8 mouse cellular contexts compared by ENCODE assay signal in genomic region chr1:170612968-170613872, GRCm38 (mm10). TPM values are rescaled to one million over a fixed set of nuclear protein-coding genes. Genes with fewer than 3 reads are reported as not detected.
DNase-seq lines count a peak whose midpoint lies in the region; ATAC-seq and TF ChIP-seq lines count a peak whose summit lies in the region.

No protein-coding gene starts in this region.

- H3K4me2 ChIP-seq in midbrain, embryonic 15.5 days = no peak overlapping the region

- H3K36me3 ChIP-seq in thymus, adult 2 months (ENCODE audit: control insufficient read depth, insufficient read depth, low read length) = no peaks in the 10 kb centered on the region
- no peaks in the 10 kb centered on the region for H3K36me3 ChIP-seq in limb, embryonic 10.5 days
- no peaks in the 10 kb centered on the region for H3K36me3 ChIP-seq in midbrain, embryonic 15.5 days (replicated peaks)
- no peaks in the 10 kb centered on the region for H3K36me3 ChIP-seq in spleen, adult 2 months (ENCODE audit: control insufficient read depth, insufficient read depth, low read length)

- no peaks in the 10 kb centered on the region for H3K4me1 ChIP-seq in thymus, adult 2 months (replicated peaks; ENCODE audit: control insufficient read depth, insufficient read depth, low read length)
- H3K4me1 ChIP-seq in limb, embryonic 10.5 days = no peaks in the 10 kb centered on the region
- H3K4me1 ChIP-seq in midbrain, embryonic 15.5 days = no peaks in the 10 kb centered on the region
- no peaks in the 10 kb centered on the region for H3K4me1 ChIP-seq in spleen, adult 2 months (ENCODE audit: control insufficient read depth, insufficient read depth, insufficient read length)

- H3K27ac ChIP-seq in thymus, adult 2 months (ENCODE audit: control insufficient read depth, insufficient read depth, low read length) = no peak overlapping the region
- H3K27ac ChIP-seq in limb, embryonic 10.5 days = no peak overlapping the region
- H3K27ac ChIP-seq in midbrain, embryonic 15.5 days = no peak overlapping the region
- no peak overlapping the region for H3K27ac ChIP-seq in spleen, adult 2 months (ENCODE audit: insufficient read depth, low read length)

- TF ChIP-seq POLR2A in thymus, adult 2 months (IDR thresholded peaks at IDR 0.05; ENCODE audit: control insufficient read depth, extremely low read depth, insufficient read depth, low read length, poor library complexity) = no peak
- TF ChIP-seq POLR2A in spleen, adult 2 months (IDR thresholded peaks at IDR 0.05; ENCODE audit: low read depth, low read length) = no peak

- H3K9me3 ChIP-seq in limb, embryonic 10.5 days (replicated peaks) = no peaks in the 10 kb centered on the region
- no peaks in the 10 kb centered on the region for H3K9me3 ChIP-seq in midbrain, embryonic 15.5 days

- WGBS in thymus, adult 2 months = 69% methylated on average over 18 of the region's 18 CpGs
- 63% methylated on average over 18 of the region's 18 CpGs for WGBS in limb, embryonic 10.5 days
- 55% methylated on average over 18 of the region's 18 CpGs for whole genome bisulfite sequencing in midbrain, embryonic 15.5 days
- WGBS in spleen, adult 2 months = 62% methylated on average over 18 of the region's 18 CpGs

- no peaks in the 10 kb centered on the region for H3K27me3 ChIP-seq in thymus, adult 2 months (ENCODE audit: control insufficient read depth, insufficient read depth, low read length)
- H3K27me3 ChIP-seq in limb, embryonic 10.5 days (ENCODE audit: low read depth, poor library complexity, severe bottlenecking) = no peaks in the 10 kb centered on the region
- no peaks in the 10 kb centered on the region for H3K27me3 ChIP-seq in midbrain, embryonic 15.5 days (replicated peaks)
- H3K27me3 ChIP-seq in spleen, adult 2 months (ENCODE audit: control insufficient read depth, insufficient read depth, low read length) = no peaks in the 10 kb centered on the region

- peak; percentile 27 for DNase-seq in thymus, adult 2 months
- no peak for DNase-seq in thymus, adult 18-20 months
- DNase-seq in embryo, embryonic 9.5 days (ENCODE audit: extremely low spot score) = peak; percentile 74
- peak; percentile 43 to 77 for DNase-seq in kidney, adult 8-10 months
- peak; percentile 72 for DNase-seq in limb, embryonic 10.5 days (ENCODE audit: low spot score)
- peak in 1 of 2 experiments; percentile 13 for DNase-seq in spleen, adult 2 months (ENCODE audit: low read depth in 1 of 2, low spot score in 2 of 2)

- no peak overlapping the region for H3K9ac ChIP-seq in midbrain, embryonic 15.5 days

- no peak overlapping the region for H3K4me3 ChIP-seq in thymus, adult 2 months (ENCODE audit: control insufficient read depth, insufficient read depth, low read length)
- no peak overlapping the region for H3K4me3 ChIP-seq in limb, embryonic 10.5 days
- H3K4me3 ChIP-seq in midbrain, embryonic 15.5 days = no peak overlapping the region
- H3K4me3 ChIP-seq in spleen, adult 2 months (ENCODE audit: extremely low read depth, insufficient read depth, insufficient read length) = no peak overlapping the region

- no peak for TF ChIP-seq CTCF in thymus, adult 2 months (IDR thresholded peaks at IDR 0.05; ENCODE audit: borderline replicate concordance, control insufficient read depth, extremely low read depth, insufficient read depth, low read length, poor library complexity)
- peak; percentile 47; the same call in 1 of the 2 replicates for TF ChIP-seq CTCF in spleen, adult 2 months (IDR thresholded peaks at IDR 0.05; ENCODE audit: extremely low read depth, insufficient read depth, insufficient read length, insufficient replicate concordance)

- peak; percentile 94 for ATAC-seq in granulocyte monocyte progenitor cell, adult 5-6 weeks (replicated peaks; ENCODE audit: poor library complexity, severe bottlenecking)
- peak; percentile 99 for ATAC-seq in midbrain, embryonic 15.5 days (replicated peaks)

RNA-seq across cellular contexts. Expression of gene Nos1ap, which starts 23.6 kb away (rescaled TPM):
- polyA plus RNA-seq in thymus, adult 2 months (2012; rRNA removed) = 3.1 and 3.3 TPM in 2 replicates
- 9.0 and 11.5 TPM in 2 replicates for total RNA-seq in granulocyte monocyte progenitor cell, adult 5-6 weeks (2014; fragmentation: Nextera tagmentation)
- total RNA-seq in granulocyte monocyte progenitor cell, adult 5-6 weeks (2017) = 1.5 and 3.7 TPM in 2 replicates
- polyA plus RNA-seq in limb, embryonic 10.5 days (2016; fragmentation: Nextera tagmentation; extraction: Ambion mirVana) = 5.1 and 5.6 TPM in 2 replicates
- polyA plus RNA-seq in midbrain, embryonic 15.5 days (2015; fragmentation: Nextera tagmentation; extraction: Ambion mirVana) = 21.3 and 28.3 TPM in 2 replicates
- 8.1 and 11.9 TPM in 2 replicates for polyA plus RNA-seq in spleen, adult 2 months (2012; rRNA removed)

RNA-seq across cellular contexts. Expression of gene Olfml2b, which starts 31.1 kb away (rescaled TPM):
- polyA plus RNA-seq in thymus, adult 2 months (2012; rRNA removed) = 3.9 and 4.8 TPM in 2 replicates
- not detected in 2 replicates for total RNA-seq in granulocyte monocyte progenitor cell, adult 5-6 weeks (2014; fragmentation: Nextera tagmentation)
- 0.90 and 1.1 TPM in 2 replicates for total RNA-seq in granulocyte monocyte progenitor cell, adult 5-6 weeks (2017)
- 5.3 and 8.1 TPM in 2 replicates for polyA plus RNA-seq in limb, embryonic 10.5 days (2016; fragmentation: Nextera tagmentation; extraction: Ambion mirVana)
- polyA plus RNA-seq in midbrain, embryonic 15.5 days (2015; fragmentation: Nextera tagmentation; extraction: Ambion mirVana) = 4.8 and 5.2 TPM in 2 replicates
- polyA plus RNA-seq in spleen, adult 2 months (2012; rRNA removed) = 4.0 and 6.5 TPM in 2 replicates

Comparison
In these comparisons a context has a peak if more than half of its experiments do, and no peak if none do; other contexts are left out.
1. DNase-seq: peak in thymus, adult 2 months (single experiment), embryo, embryonic 9.5 days (single experiment), kidney, adult 8-10 months (2 of 2) and limb, embryonic 10.5 days (single experiment); none in thymus, adult 18-20 months (0 of 2).